Mouse (Mus musculus): ENCODE measurements around the gene Ache.
A peak's percentile ranks its signal among the peaks of the same experiment; 100 is the strongest.
"Not testable (repeated sequence)": the region's sequence is repeated elsewhere in the genome, so short reads cannot be mapped to it uniquely, and the experiment has no call there.

Ache gene

DNA sequence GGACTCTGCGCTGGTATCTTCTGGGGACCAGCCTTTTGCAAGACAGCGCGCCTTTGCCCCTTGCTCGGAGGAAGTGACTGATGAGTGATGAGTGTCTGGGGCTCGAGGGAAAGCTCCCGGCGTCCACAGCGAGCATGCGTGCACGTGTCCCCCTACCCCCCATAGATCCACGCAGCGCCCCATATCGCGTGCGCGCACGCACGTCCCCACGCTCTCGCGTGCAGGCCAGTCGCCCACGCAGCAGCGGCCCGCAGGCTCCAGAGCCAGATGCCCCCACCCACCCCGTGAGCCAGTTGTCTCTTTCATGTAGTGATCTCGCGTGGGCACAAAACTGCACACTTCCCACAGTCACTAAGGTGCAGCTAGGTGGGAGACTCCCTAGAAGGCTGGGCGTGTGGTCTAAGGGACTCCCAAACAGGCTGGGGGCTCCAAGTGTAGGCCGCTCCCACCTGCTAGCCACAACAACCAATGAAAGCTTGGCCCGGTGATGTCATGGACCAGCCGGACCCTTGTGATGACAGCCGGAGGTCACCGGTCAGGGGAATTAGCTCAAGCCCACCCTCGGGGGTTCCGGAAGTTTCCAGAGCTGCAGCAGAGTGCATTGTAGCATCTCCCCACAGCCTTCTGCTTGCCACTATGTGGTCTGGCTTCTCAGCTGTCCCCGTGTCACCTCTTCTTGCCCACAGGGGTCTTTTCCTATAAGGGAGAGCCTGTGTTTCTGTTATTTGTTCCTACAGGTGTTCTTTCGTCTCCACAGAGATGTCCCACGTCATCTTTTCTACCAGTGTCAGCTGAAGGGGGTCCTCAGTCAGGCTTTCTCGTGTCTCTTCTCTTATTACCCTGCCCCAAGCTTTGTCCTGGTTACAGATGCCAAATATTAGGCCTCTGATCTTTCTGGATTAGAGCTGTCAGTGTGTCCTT lies at the start of gene Ache:
Ache (plus strand) TSS at position 488 of the 921 bp plus-strand sequence.
- DNase-seq (ENCODE audit: low read depth, low spot score): no peak

DNA sequence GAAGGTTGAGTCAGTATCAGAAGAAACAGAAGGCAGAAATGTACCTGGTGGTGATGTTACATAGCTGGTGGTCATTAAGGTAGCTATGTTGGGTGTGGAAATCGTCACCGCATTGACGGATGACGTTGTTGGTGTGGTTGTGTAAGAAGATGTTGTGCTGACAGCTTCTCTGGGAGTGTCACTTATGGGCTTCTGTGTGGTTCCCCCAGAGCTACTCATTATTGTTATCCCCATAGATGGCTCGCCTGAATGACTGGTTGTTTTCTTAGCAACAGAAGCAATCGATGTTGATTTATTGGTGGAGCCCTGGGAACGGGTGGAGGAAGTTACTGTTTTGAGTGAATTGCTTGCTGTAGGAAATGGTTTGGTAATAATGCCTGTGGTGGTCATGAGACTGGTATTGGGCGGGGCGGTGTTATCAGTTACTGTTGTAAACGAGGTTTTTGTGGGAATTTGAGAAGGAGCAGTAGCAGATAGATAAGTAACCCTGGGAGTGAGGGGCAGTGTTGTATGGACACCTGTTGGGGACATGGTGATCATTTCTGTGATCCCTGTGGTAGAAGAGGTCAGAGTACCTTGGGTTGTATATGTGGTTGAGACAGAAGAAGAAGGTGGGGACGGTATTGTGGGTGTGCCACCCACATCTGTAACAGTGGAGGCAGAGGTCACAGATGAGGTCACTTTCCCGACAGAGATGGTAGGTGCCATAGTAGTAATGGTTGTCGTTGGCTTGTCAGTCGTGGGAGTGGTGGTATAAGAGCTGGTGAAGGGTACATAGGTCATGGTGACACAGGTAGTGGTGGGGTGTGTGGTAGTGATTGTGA lies 23.2 kb upstream of the Ache start:
- no peak for DNase-seq (ENCODE audit: low read depth, low spot score)

GRCm38 (mm10) chr5:137264787-137265186 lies 22.5 kb upstream of the Ache start:
- DNase-seq (ENCODE audit: low read depth, low spot score): no peak

DNA sequence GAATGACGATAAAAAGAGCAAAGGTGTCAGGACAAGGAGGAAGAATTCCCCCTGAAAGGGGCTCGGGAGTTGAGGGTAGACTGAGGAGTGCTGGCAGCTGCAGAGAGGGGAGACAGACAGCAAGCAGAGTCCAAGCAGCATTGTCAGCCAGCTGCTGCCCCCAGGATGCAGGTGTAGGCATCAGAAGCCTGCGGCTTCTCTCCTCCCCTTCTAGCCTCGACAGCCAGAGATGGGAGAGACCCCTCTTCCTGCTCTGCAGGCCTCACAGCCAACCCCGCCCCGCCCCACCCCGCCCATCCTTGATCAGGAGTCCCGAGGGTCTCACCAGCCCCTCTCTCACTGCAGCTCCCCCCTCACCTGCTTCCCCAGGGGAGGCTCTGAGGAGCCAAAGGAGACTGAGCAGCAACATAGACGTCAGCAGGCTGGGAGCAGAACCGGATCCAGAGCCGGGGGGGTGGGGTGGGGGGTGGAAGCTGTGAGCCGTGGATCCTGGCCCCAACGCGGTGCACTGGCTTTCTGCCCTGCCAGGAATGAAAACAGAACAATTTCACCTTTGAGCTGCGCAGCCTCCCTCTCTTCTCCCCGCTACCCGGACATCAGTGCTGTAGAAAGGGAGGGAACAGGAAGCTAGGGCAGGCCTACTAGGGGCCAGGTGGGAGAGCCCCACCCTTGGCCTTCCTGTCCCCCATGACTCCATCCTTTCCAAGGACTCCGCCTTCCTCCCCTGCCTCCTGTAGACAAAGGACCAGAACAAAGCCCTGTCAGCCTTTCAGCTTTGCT lies 19.0 kb upstream of the Ache start:
- DNase-seq (ENCODE audit: low read depth, low spot score): no peak

GRCm38 (mm10) chr5:137277360-137278342 lies 9.7 kb upstream of the Ache start:
- DNase-seq (ENCODE audit: low read depth, low spot score): no peak

DNA sequence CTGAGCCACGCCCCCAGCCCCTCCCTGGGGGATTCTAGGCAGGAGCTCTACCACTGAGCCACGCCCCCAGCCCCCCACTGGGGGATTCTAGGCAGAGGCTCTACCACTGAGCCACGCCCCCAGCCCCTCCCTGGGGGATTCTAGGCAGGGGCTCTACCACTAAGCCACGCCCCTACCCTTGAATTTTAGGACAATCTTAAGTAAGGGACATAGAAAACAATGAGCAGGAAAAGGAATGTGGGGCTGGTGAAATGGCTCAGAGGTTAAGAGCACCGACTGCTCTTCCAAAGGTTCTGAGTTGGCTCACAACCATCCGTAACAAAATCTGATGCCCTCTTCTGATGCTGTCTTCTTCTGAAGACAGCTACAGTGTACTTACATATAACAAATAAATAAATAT lies 2.9 kb upstream of the Ache start:
- not testable (repeated sequence) for DNase-seq (ENCODE audit: low read depth, low spot score)

DNA sequence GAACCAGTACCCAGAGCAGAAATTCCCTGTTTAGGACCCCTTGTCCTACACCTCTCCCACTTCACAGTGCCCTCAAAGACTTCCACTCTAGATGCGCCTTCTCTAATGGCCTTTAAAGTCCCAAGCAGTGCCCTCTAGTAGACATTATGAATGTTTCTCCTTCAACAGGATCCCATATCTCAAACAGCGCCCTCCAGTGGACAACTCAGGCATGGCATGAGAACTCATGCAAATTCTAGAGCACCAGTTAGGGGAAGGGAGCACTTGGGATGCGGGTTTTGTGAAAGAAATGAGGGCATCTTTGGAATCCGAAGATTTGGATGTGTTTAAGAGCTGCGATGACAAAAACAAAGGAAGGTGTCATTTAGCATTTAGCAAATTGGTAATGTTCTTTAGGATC lies 2.3 kb upstream of the Ache start:
- DNase-seq (ENCODE audit: low read depth, low spot score): no peak

- DNase-seq (ENCODE audit: low read depth, low spot score): no peak
Observed at GRCm38 (mm10) chr5:137285986-137286385, 1.3 kb upstream of the Ache start.

- DNase-seq (ENCODE audit: low read depth, low spot score): peak; percentile 78
Observed at GRCm38 (mm10) chr5:137286655-137287031, 676 bp upstream of the Ache start.

- no peak for DNase-seq (ENCODE audit: low read depth, low spot score)
Observed at GRCm38 (mm10) chr5:137287953-137288743, 829 bp downstream of the Ache start.

GRCm38 (mm10) chr5:137288999-137289470 lies 1.7 kb downstream of the Ache start:
- DNase-seq (ENCODE audit: low read depth, low spot score): no peak

GRCm38 (mm10) chr5:137289591-137290365 lies 2.5 kb downstream of the Ache start:
- no peak for DNase-seq (ENCODE audit: low read depth, low spot score)

DNA sequence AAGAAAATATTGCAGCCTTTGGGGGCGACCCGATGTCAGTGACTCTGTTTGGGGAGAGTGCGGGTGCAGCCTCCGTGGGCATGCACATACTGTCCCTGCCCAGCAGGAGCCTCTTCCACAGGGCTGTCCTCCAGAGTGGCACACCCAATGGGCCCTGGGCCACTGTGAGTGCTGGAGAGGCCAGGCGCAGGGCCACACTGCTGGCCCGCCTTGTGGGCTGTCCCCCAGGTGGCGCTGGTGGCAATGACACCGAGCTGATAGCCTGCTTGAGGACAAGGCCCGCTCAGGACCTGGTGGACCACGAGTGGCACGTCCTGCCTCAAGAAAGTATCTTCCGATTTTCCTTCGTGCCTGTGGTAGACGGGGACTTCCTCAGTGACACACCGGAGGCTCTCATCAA lies 3.4 kb downstream of the Ache start:
- no peak for DNase-seq (ENCODE audit: low read depth, low spot score)

- no peak for DNase-seq (ENCODE audit: low read depth, low spot score)
Observed at GRCm38 (mm10) chr5:137291381-137291926, 4.1 kb downstream of the Ache start.

DNA sequence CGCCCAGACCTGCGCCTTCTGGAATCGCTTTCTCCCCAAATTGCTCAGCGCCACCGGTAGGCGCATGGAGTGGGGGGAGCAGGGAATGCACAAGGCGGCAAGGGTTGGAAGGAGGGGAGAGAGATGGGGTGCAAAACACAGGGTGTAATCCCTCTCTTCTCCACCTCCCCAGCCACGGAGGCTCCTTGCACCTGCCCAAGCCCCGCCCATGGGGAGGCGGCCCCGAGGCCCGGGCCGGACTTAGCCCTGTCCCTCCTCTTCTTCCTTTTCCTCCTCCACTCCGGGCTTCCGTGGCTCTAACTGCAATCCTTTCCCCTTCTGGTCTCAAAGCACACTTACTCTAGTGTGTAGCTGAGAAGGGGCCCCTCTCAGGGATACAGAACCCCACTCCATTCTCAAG lies 6.0 kb downstream of the Ache start:
- no peak for DNase-seq (ENCODE audit: low read depth, low spot score)

DNA sequence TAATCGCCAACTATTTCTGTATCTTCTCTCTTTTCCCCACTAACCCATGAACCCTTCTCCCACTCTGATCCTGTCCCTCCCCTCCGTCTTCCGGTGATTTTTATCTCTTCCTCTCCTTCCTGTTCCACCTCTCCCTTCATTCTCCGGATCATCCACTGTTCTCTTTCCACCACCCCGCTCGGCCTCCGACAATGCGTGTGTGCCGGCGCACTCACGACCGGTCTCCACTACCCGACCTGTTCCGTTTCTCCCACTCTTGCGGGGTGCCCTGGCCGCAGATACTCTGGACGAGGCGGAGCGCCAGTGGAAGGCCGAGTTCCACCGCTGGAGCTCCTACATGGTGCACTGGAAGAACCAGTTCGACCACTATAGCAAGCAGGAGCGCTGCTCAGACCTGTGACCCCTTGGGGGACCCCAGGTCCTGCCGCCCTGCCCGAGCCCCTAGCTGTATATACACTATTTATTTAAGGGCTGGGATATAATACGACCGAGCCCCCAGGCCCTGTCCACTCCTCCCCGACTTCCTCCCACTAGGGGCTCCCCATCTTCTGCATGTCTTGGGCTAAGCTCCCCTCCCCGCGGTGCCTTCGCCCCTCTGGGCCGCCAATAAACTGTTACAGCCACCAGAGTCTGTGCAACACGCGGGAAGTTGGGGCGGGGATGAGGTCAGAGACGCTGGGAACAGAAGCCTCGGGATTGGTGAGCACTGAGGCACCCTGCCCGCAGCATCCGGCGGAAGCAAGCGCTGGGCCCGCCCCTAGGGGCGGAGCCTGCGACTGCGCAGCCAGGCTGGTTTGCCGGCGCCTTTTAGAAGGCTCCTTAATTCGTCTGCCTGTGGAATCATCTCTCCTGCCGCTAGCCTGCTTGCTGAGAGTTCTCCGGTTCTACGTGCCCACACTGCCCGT lies 6.8 kb downstream of the Ache start, which contains the start of gene Ufsp1:
Ufsp1 (plus strand) TSS at position 791 of the 905 bp plus-strand sequence.
- DNase-seq (ENCODE audit: low read depth, low spot score): peak; percentile 92

GRCm38 (mm10) chr5:137294744-137295093 lies 7.4 kb downstream of the Ache start:
- no peak for DNase-seq (ENCODE audit: low read depth, low spot score)

DNA sequence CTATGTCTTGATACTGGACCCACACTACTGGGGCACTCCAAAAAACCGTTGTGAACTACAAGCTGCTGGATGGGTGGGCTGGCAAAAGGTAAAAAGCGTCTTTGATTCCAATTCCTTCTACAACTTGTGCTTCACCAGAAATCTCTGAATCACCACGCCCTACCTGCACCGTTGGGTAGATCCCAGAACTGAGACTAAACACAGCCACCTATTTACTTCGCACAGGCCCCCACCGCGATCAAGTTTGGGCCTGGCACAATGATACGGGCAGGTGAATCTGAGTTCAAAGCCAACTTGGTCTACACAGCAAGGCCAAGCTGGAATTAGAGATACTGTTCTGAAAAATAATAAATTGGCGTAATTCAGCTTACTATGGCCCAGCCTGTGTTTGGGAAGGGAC lies 8.0 kb downstream of the Ache start:
- DNase-seq (ENCODE audit: low read depth, low spot score): no peak
